Mouse (Mus musculus) limb, embryonic 15.5 days (tissue): Measurements from ENCODE around the gene Rftn1. TPM values are rescaled to one million over a fixed set of nuclear protein-coding genes. Genes with fewer than 3 reads are reported as not detected.

Source experiments
- ATAC-seq: fragments of 200-750 bp; cut with Nextera tagmentation; 2 replicates; pipeline ENCODE4 v1.8.0; 2017; ENCODE audit warnings: low read depth, moderate TSS enrichment; ENCODE audit not compliant: insufficient number of reproducible peaks, low FRiP score, low TSS enrichment
- H3K27ac ChIP-seq: fragments of 300-500 bp; sonication (generic); 2 replicates; pipeline ENCODE4 v1.5.1; 2015; ENCODE audit warnings: moderate library complexity, mild to moderate bottlenecking, inconsistent platforms
- H3K27me3 ChIP-seq: fragments of 300-500 bp; sonication (generic); 2 replicates; pipeline ENCODE4 v1.6.1; 2015; ENCODE audit warnings: inconsistent platforms
- H3K36me3 ChIP-seq: fragments of 300-500 bp; sonication (generic); 2 replicates; pipeline ENCODE4 v1.6.1; 2015; ENCODE audit warnings: inconsistent platforms
- H3K4me1 ChIP-seq: fragments of 300-500 bp; sonication (generic); 2 replicates; pipeline ENCODE4 v1.6.1; 2015; ENCODE audit warnings: inconsistent platforms
- H3K4me2 ChIP-seq: fragments of 300-500 bp; sonication (generic); 2 replicates; pipeline ENCODE4 v1.6.1; 2015; ENCODE audit warnings: mild to moderate bottlenecking, inconsistent platforms
- H3K4me3 ChIP-seq: fragments of 300-500 bp; sonication (generic); 2 replicates; pipeline ENCODE4 v1.5.1; 2015; ENCODE audit warnings: mild to moderate bottlenecking, inconsistent platforms
- H3K9ac ChIP-seq: fragments of 300-500 bp; sonication (generic); 2 replicates; pipeline ENCODE4 v1.6.1; 2015; ENCODE audit warnings: inconsistent platforms
- H3K9me3 ChIP-seq: fragments of 300-500 bp; sonication (generic); 2 replicates; pipeline ENCODE4 v1.6.1; 2016; ENCODE audit warnings: inconsistent platforms
- WGBS: fragments of 180-500 bp; shearing (Covaris S2); methylation state at CpG from one replicate; pipeline ENCODE4 v1.1.7; 2015; 5-methylcytosine and 5-hydroxymethylcytosine counted together
- polyA plus RNA-seq: library from polyadenylated mRNA; unstranded; fragments of >200 nt; fragmentation: Nextera tagmentation; extraction: Ambion mirVana; gene quantifications from 2 replicates; pipeline ENCODE4 v1.2.1, GENCODE M21; 2015

The Rftn1 gene
- polyA plus RNA-seq, 1 experiment from 2014 or later = 18.0 TPM

DNA sequence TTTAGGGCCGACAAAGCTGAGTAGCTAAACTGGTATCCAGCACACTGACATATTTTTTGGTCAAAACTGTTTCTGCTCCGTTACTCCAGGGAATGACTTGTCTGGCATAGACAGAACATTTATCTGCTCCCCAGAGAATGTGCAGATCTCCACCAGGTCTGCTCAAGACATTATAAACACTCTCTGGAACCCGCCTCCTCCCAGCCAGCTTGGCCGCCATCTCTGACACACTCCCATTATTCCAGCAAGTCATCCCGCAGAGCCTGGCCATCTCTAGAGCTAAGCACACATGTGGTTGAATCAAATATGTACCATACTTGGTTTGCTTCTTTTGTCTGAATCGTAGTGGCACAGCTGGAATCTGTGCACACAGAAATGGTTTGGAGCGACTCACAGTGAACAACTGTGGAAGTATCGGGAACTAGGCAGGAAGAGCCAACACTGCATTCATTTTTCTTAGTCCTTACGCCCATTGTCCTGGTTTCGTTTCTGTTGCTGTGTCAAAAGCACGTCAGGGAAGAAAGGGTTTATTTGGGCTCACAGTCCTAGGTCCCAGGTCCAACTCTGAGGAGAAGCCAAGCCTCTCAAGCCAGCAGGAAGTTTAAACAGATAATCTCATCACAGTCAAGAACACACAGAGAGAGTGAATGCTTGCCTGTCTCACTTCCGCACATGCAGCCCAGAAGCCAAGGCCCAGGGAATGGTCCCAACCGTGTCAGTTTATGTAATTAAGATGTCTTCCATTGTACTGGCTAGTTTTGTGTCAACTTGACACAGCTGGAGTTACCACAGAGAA is 126.4 kb downstream of the Rftn1 start:
- Histone ChIP-seq H3K4me2 (no peak overlapping the region), H3K36me3 (no peaks in the 10 kb centered on the region), H3K27ac (no peak overlapping the region), H3K4me3 (no peak overlapping the region), H3K9me3 (no peaks in the 10 kb centered on the region), H3K9ac (no peak overlapping the region), H3K27me3 (no peaks in the 10 kb centered on the region), H3K4me1 (no peaks in the 10 kb centered on the region)
- ATAC-seq = no peak
- 80% methylated on average over 13 of the region's 13 CpGs for WGBS

DNA sequence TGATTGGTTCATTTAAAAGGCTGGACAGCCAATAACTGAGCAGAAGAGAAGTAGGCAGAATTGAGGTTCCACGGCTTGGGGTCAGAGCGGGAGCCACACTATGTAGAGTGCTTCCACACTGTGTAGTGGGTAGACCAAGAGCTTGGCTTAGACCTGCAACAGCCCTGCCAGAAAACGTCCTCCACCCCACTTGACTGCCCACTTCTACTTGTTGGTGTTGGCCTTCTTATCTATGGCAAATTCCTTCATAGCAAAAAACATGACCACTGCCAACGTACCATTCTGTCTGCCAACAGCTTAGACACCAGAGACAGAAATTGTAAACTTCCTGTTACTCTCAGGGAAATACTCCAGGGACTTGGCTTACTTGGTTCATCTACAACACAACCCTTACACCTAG is 127.8 kb downstream of the Rftn1 start:
- Histone ChIP-seq H3K36me3 (no peaks in the 10 kb centered on the region), H3K27me3 (no peaks in the 10 kb centered on the region), H3K27ac (no peak overlapping the region), H3K4me1 (no peaks in the 10 kb centered on the region), H3K9ac (no peak overlapping the region), H3K4me2 (no peak overlapping the region), H3K4me3 (no peak overlapping the region), H3K9me3 (no peaks in the 10 kb centered on the region)
- ATAC-seq = no peak
- 90% methylated on average over 4 of the region's 4 CpGs for WGBS

- H3K27me3 ChIP-seq = no peaks in the 10 kb centered on the region
- 87% methylated on average over 4 of the region's 4 CpGs for WGBS
- no peak overlapping the region for H3K9ac ChIP-seq
- no peaks in the 10 kb centered on the region for H3K9me3 ChIP-seq
- no peaks in the 10 kb centered on the region for H3K4me1 ChIP-seq
- no peaks in the 10 kb centered on the region for H3K36me3 ChIP-seq
- no peak overlapping the region for H3K4me2 ChIP-seq
- no peak overlapping the region for H3K27ac ChIP-seq
- H3K4me3 ChIP-seq = no peak overlapping the region
- no peak for ATAC-seq
Observed at GRCm38 (mm10) chr17:50061446-50061845, 129.0 kb downstream of the Rftn1 start.

- Histone ChIP-seq H3K4me3 (no peak overlapping the region), H3K4me2 (no peak overlapping the region), H3K9me3 (no peaks in the 10 kb centered on the region), H3K36me3 (no peaks in the 10 kb centered on the region), H3K27me3 (no peaks in the 10 kb centered on the region), H3K27ac (no peak overlapping the region), H3K9ac (no peak overlapping the region), H3K4me1 (no peaks in the 10 kb centered on the region)
- 72% methylated on average over 2 of the region's 2 CpGs for WGBS
- ATAC-seq = no peak
Observed at GRCm38 (mm10) chr17:50060220-50060619, 130.3 kb downstream of the Rftn1 start.

DNA sequence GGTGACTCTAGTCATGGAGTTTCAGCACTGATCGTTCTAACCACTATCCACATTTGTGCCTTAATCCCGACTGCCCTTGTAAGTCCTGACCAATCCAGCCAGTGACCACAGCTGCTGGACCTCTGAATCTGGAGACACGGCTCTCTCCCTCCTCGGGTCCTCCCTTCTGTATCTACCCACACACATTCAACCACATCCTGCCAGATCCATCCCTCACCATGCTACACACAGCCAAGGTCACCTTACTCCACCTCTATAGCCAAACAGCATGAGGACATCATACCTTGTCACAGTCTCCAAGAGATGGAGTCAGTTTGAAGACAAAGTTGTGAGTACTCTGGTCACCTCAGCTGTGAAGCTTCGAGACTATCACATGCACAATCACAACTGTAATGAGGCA is 131.1 kb downstream of the Rftn1 start:
- WGBS = 88% methylated on average over 5 of the region's 5 CpGs
- H3K4me3 ChIP-seq = no peak overlapping the region
- no peaks in the 10 kb centered on the region for H3K27me3 ChIP-seq
- ATAC-seq = no peak
- H3K9ac ChIP-seq = no peak overlapping the region
- no peaks in the 10 kb centered on the region for H3K36me3 ChIP-seq
- H3K9me3 ChIP-seq = no peaks in the 10 kb centered on the region
- no peak overlapping the region for H3K4me2 ChIP-seq
- no peaks in the 10 kb centered on the region for H3K4me1 ChIP-seq
- H3K27ac ChIP-seq = no peak overlapping the region

GRCm38 (mm10) chr17:50055154-50055756 is 135.2 kb downstream of the Rftn1 start:
- no peaks in the 10 kb centered on the region for H3K36me3 ChIP-seq
- peaks cover 4% of the 10 kb centered on the region; the same call in 1 of the 2 replicates for H3K4me1 ChIP-seq
- H3K9me3 ChIP-seq = no peaks in the 10 kb centered on the region
- H3K4me3 ChIP-seq = no peak overlapping the region
- WGBS = 77% methylated on average over 16 of the region's 16 CpGs
- no peak for ATAC-seq
- H3K9ac ChIP-seq = no peak overlapping the region
- no peaks in the 10 kb centered on the region for H3K27me3 ChIP-seq
- H3K27ac ChIP-seq = no peak overlapping the region
- no peak overlapping the region for H3K4me2 ChIP-seq

DNA sequence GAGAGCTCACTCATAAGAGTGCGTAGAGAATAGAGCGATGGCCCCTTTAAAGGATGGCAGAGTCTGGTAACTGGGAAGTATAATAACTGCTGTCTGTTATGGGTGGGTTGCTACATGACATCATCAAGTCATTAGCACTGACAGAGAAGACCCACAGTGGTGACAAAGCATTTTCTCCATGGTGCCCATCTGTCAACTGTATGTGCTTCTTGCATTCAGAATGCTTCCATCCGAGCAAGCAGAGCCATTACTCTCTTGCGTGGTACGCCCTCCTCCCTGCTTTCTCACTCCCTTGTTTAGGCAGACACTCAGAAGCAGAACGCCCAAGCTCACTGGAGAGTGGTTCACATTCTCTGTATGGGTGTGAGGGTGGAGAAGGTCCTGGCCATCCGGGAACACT is 135.9 kb downstream of the Rftn1 start:
- ATAC-seq = no peak
- Histone ChIP-seq H3K9ac (no peak overlapping the region), H3K4me2 (no peak overlapping the region), H3K4me3 (no peak overlapping the region), H3K27me3 (no peaks in the 10 kb centered on the region), H3K9me3 (no peaks in the 10 kb centered on the region), H3K27ac (no peak overlapping the region), H3K4me1 (peaks cover 4% of the 10 kb centered on the region; the same call in 1 of the 2 replicates), H3K36me3 (no peaks in the 10 kb centered on the region)
- 87% methylated on average over 7 of the region's 7 CpGs for WGBS

GRCm38 (mm10) chr17:50053961-50054360 is 136.5 kb downstream of the Rftn1 start:
- no peak for ATAC-seq
- Histone ChIP-seq H3K4me2 (no peak overlapping the region), H3K9ac (no peak overlapping the region), H3K36me3 (no peaks in the 10 kb centered on the region), H3K27me3 (no peaks in the 10 kb centered on the region), H3K4me3 (no peak overlapping the region), H3K9me3 (no peaks in the 10 kb centered on the region), H3K27ac (no peak overlapping the region), H3K4me1 (peaks cover 4% of the 10 kb centered on the region; the same call in 1 of the 2 replicates)
- 97% methylated on average over 1 of the region's 1 CpGs for WGBS

- Histone ChIP-seq H3K36me3 (no peaks in the 10 kb centered on the region), H3K4me2 (no peak overlapping the region), H3K4me1 (peaks cover 11% of the 10 kb centered on the region; the same call in 1 of the 2 replicates), H3K27ac (no peak overlapping the region), H3K4me3 (no peak overlapping the region), H3K9ac (no peak overlapping the region), H3K9me3 (no peaks in the 10 kb centered on the region), H3K27me3 (no peaks in the 10 kb centered on the region)
- WGBS = 51% methylated on average over 7 of the region's 7 CpGs
- no peak for ATAC-seq
Observed at GRCm38 (mm10) chr17:50052741-50053468, 137.6 kb downstream of the Rftn1 start.

GRCm38 (mm10) chr17:50050456-50050855 is 140.0 kb downstream of the Rftn1 start:
- 81% methylated on average over 9 of the region's 9 CpGs for WGBS
- Histone ChIP-seq H3K9ac (no peak overlapping the region), H3K36me3 (peaks cover 5% of the 10 kb centered on the region), H3K9me3 (no peaks in the 10 kb centered on the region), H3K27ac (no peak overlapping the region), H3K27me3 (no peaks in the 10 kb centered on the region), H3K4me2 (no peak overlapping the region), H3K4me1 (peaks cover 11% of the 10 kb centered on the region; the same call in 1 of the 2 replicates), H3K4me3 (no peak overlapping the region)
- ATAC-seq = no peak

- Histone ChIP-seq H3K9ac (no peak overlapping the region), H3K27ac (no peak overlapping the region), H3K4me2 (no peak overlapping the region), H3K27me3 (no peaks in the 10 kb centered on the region), H3K36me3 (peaks cover 5% of the 10 kb centered on the region), H3K9me3 (no peaks in the 10 kb centered on the region), H3K4me3 (no peak overlapping the region), H3K4me1 (peaks cover 11% of the 10 kb centered on the region; the same call in 1 of the 2 replicates)
- no peak for ATAC-seq
- 45% methylated on average over 9 of the region's 9 CpGs for WGBS
Observed at GRCm38 (mm10) chr17:50048209-50048608, 142.3 kb downstream of the Rftn1 start.

DNA sequence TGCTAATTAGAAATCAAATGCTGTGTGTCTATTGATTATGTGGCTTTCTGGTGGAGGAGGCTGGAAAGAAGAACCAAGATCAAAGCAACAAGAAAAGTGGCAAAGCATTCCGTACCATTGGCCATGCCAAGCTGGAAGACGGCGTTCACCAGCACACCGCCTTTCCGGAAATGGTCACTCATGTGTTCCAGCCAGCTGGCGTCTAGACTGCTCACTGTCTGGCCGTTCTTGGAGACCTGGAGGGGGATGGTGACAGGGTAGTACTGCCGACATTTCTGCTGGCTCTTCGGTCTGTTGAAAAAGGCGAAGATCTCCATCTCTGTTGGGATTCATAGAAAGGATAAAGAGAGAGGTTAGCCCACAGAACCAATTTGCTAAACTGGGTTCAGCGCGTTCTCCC is 143.3 kb downstream of the Rftn1 start:
- Histone ChIP-seq H3K27ac (no peak overlapping the region), H3K9me3 (no peaks in the 10 kb centered on the region), H3K36me3 (peaks cover 5% of the 10 kb centered on the region), H3K4me2 (no peak overlapping the region), H3K4me3 (no peak overlapping the region), H3K4me1 (peaks cover 11% of the 10 kb centered on the region; the same call in 1 of the 2 replicates), H3K27me3 (no peaks in the 10 kb centered on the region), H3K9ac (no peak overlapping the region)
- WGBS = 86% methylated on average over 12 of the region's 12 CpGs
- no peak for ATAC-seq
